In genomic region chr13:105054181-105054940, GRCm38 (mm10) we compare ENCODE assay signal across 8 mouse cellular contexts. TPM values are rescaled to one million over a fixed set of nuclear protein-coding genes. Genes with fewer than 3 reads are reported as not detected.
DNase-seq lines count a peak whose midpoint lies in the region; ATAC-seq and TF ChIP-seq lines count a peak whose summit lies in the region.

Gene Rgs7bp, minus strand, starts transcription at chr13:105054930.

- peaks cover 57% of the 10 kb centered on the region for H3K27me3 ChIP-seq in erythroblast, embryonic 14.5 days (ENCODE audit: control insufficient read depth)
- no peaks in the 10 kb centered on the region for H3K27me3 ChIP-seq in heart, embryonic 12.5 days (replicated peaks)
- peaks cover 29% of the 10 kb centered on the region for H3K27me3 ChIP-seq in kidney, embryonic 16.5 days (ENCODE audit: insufficient read depth, low read length)
- H3K27me3 ChIP-seq in limb, embryonic 15.5 days = peaks cover 3% of the 10 kb centered on the region; the same call in 1 of the 2 replicates
- 0 out of 2 replicates have a peak, but pooled peaks cover 5% of the 10 kb centered on the region for H3K27me3 ChIP-seq in midbrain, embryonic 15.5 days (replicated peaks)
- H3K27me3 ChIP-seq in splenic B cell, adult 2 months (ENCODE audit: control insufficient read depth, insufficient read depth, low read length, poor library complexity, severe bottlenecking) = peaks cover 4% of the 10 kb centered on the region; the same call in 1 of the 2 replicates

- H3K4me2 ChIP-seq in heart, embryonic 12.5 days = peak within 1 kb of the TSS; percentile 86
- peak within 1 kb of the TSS; percentile 94 for H3K4me2 ChIP-seq in kidney, embryonic 16.5 days (replicated peaks; ENCODE audit: low read depth, low read length)
- peak within 1 kb of the TSS; percentile 91 for H3K4me2 ChIP-seq in limb, embryonic 15.5 days
- H3K4me2 ChIP-seq in midbrain, embryonic 15.5 days = peak within 1 kb of the TSS; percentile 85

- H3K9me3 ChIP-seq in erythroblast, embryonic 14.5 days (ENCODE audit: control insufficient read depth, low read length) = no peaks in the 10 kb centered on the region
- no peaks in the 10 kb centered on the region for H3K9me3 ChIP-seq in heart, embryonic 12.5 days (replicated peaks)
- no peaks in the 10 kb centered on the region for H3K9me3 ChIP-seq in kidney, embryonic 16.5 days (ENCODE audit: low read length)
- no peaks in the 10 kb centered on the region for H3K9me3 ChIP-seq in limb, embryonic 15.5 days
- no peaks in the 10 kb centered on the region for H3K9me3 ChIP-seq in midbrain, embryonic 15.5 days

- peak within 1 kb of the TSS; percentile 25 for H3K4me3 ChIP-seq in erythroblast, embryonic 14.5 days (replicated peaks)
- H3K4me3 ChIP-seq in embryonic fibroblast, embryonic 13.5 days (ENCODE audit: insufficient read depth, low read length) = peak within 1 kb of the TSS; percentile 39
- H3K4me3 ChIP-seq in heart, embryonic 12.5 days = peak within 1 kb of the TSS; percentile 75
- H3K4me3 ChIP-seq in kidney, embryonic 16.5 days (ENCODE audit: low read length) = peak within 1 kb of the TSS; percentile 69
- H3K4me3 ChIP-seq in limb, embryonic 15.5 days = peak within 1 kb of the TSS; percentile 55
- H3K4me3 ChIP-seq in midbrain, embryonic 15.5 days = peak within 1 kb of the TSS; percentile 51

- no peak for TF ChIP-seq POLR2A in embryonic fibroblast, embryonic 13.5 days (IDR thresholded peaks at IDR 0.05; ENCODE audit: low read depth, low read length)

- DNase-seq in splenic B cell, adult 2 months (ENCODE audit: low read depth, low spot score) = peak; percentile 54

- peak within 1 kb of the TSS; percentile 81 for H3K9ac ChIP-seq in heart, embryonic 12.5 days
- peak within 1 kb of the TSS; percentile 73 for H3K9ac ChIP-seq in kidney, embryonic 16.5 days (replicated peaks; ENCODE audit: low read length)
- peak within 1 kb of the TSS; percentile 51 for H3K9ac ChIP-seq in limb, embryonic 15.5 days
- H3K9ac ChIP-seq in midbrain, embryonic 15.5 days = peak within 1 kb of the TSS; percentile 49

- no peak within 1 kb of the TSS for H3K27ac ChIP-seq in embryonic fibroblast, embryonic 13.5 days (ENCODE audit: insufficient read depth, low read length)
- H3K27ac ChIP-seq in heart, embryonic 12.5 days (ENCODE audit: poor library complexity, severe bottlenecking) = peak within 1 kb of the TSS; percentile 81
- H3K27ac ChIP-seq in kidney, embryonic 16.5 days (ENCODE audit: low read length) = peak within 1 kb of the TSS; percentile 71
- H3K27ac ChIP-seq in limb, embryonic 15.5 days = peak within 1 kb of the TSS; percentile 75
- peak within 1 kb of the TSS; percentile 84 for H3K27ac ChIP-seq in midbrain, embryonic 15.5 days

- no peak for ATAC-seq in erythroblast, adult 5-6 weeks (replicated peaks; ENCODE audit: low FRiP score, poor library complexity, severe bottlenecking)
- ATAC-seq in heart, embryonic 12.5 days (ENCODE audit: insufficient number of reproducible peaks, low FRiP score) = peak; percentile 84
- peak; percentile 92 for ATAC-seq in kidney, embryonic 16.5 days (ENCODE audit: low FRiP score, low TSS enrichment)
- ATAC-seq in limb, embryonic 15.5 days (ENCODE audit: insufficient number of reproducible peaks, low FRiP score, low TSS enrichment, low read depth) = peak; percentile 78
- peak; percentile 93 for ATAC-seq in midbrain, embryonic 15.5 days (replicated peaks)

- no peak for TF ChIP-seq CTCF in embryonic fibroblast, embryonic 13.5 days (IDR thresholded peaks at IDR 0.05; ENCODE audit: borderline replicate concordance, insufficient read depth, low read length)

- H3K4me1 ChIP-seq in erythroblast, embryonic 14.5 days (ENCODE audit: control insufficient read depth) = no peaks in the 10 kb centered on the region
- H3K4me1 ChIP-seq in embryonic fibroblast, embryonic 13.5 days (ENCODE audit: control insufficient read depth, insufficient read depth, low read length) = no peaks in the 10 kb centered on the region
- H3K4me1 ChIP-seq in heart, embryonic 12.5 days (replicated peaks) = peaks cover 12% of the 10 kb centered on the region
- peaks cover 6% of the 10 kb centered on the region; the same call in 1 of the 2 replicates for H3K4me1 ChIP-seq in kidney, embryonic 16.5 days (ENCODE audit: insufficient read depth, low read length)
- H3K4me1 ChIP-seq in limb, embryonic 15.5 days = peaks cover 14% of the 10 kb centered on the region
- H3K4me1 ChIP-seq in midbrain, embryonic 15.5 days = peaks cover 23% of the 10 kb centered on the region

- under 1% methylated on average over 74 of the region's 75 CpGs for WGBS in heart, embryonic 12.5 days
- WGBS in kidney, embryonic 16.5 days = under 1% methylated on average over 74 of the region's 75 CpGs
- WGBS in limb, embryonic 15.5 days = under 1% methylated on average over 75 of the region's 75 CpGs
- under 1% methylated on average over 73 of the region's 75 CpGs for WGBS in midbrain, embryonic 15.5 days

- H3K36me3 ChIP-seq in erythroblast, embryonic 14.5 days (ENCODE audit: control insufficient read depth) = no peaks in the 10 kb centered on the region
- H3K36me3 ChIP-seq in heart, embryonic 12.5 days = no peaks in the 10 kb centered on the region
- no peaks in the 10 kb centered on the region for H3K36me3 ChIP-seq in kidney, embryonic 16.5 days (ENCODE audit: insufficient read depth, low read length)
- no peaks in the 10 kb centered on the region for H3K36me3 ChIP-seq in limb, embryonic 15.5 days
- H3K36me3 ChIP-seq in midbrain, embryonic 15.5 days (replicated peaks) = no peaks in the 10 kb centered on the region
- H3K36me3 ChIP-seq in splenic B cell, adult 2 months (ENCODE audit: control insufficient read depth, insufficient read depth, low read length, poor library complexity, severe bottlenecking) = no peaks in the 10 kb centered on the region

RNA-seq across cellular contexts. Expression of gene Rgs7bp, which starts in this region (rescaled TPM):
- 0.02 TPM in 1 of 2 replicates, not detected in the other for polyA plus RNA-seq in erythroblast, embryonic 14.5 days (2012)
- total RNA-seq in erythroblast, adult 5-6 weeks (2015; ENCODE audit: low replicate concordance) = not detected in 2 replicates
- 0.17 and 0.42 TPM in 2 replicates for total RNA-seq in erythroblast, adult 5-6 weeks (2017; ENCODE audit: low replicate concordance)
- polyA plus RNA-seq in embryonic fibroblast, embryonic 13.5 days (2011; ENCODE audit: insufficient read length, low read depth, missing spikeins) = 0.12 and 0.72 TPM in 2 replicates
- 3.5 and 3.6 TPM in 2 replicates for polyA plus RNA-seq in heart, embryonic 12.5 days (2016; fragmentation: Nextera tagmentation; extraction: Ambion mirVana)
- 2.0 and 2.5 TPM in 2 replicates for polyA plus RNA-seq in kidney, embryonic 16.5 days (2015; fragmentation: Nextera tagmentation; extraction: Ambion mirVana)
- 4.8 and 5.0 TPM in 2 replicates for polyA plus RNA-seq in limb, embryonic 15.5 days (2015; fragmentation: Nextera tagmentation; extraction: Ambion mirVana)
- 4.5 and 5.0 TPM in 2 replicates for polyA plus RNA-seq in midbrain, embryonic 15.5 days (2015; fragmentation: Nextera tagmentation; extraction: Ambion mirVana)

Comparison
In these comparisons a context has a peak if more than half of its experiments do, and no peak if none do; other contexts are left out.
1. H3K4me3 ChIP-seq: peak in every context shown above with its lines; median percentile 75 in heart, embryonic 12.5 days; 69 in kidney, embryonic 16.5 days; 55 in limb, embryonic 15.5 days; 51 in midbrain, embryonic 15.5 days; 39 in embryonic fibroblast, embryonic 13.5 days; 25 in erythroblast, embryonic 14.5 days.